Mouse (Mus musculus) spleen, adult 2 months (tissue): ENCODE measurements around the gene Nkain1. TPM values are rescaled to one million over a fixed set of nuclear protein-coding genes. Genes with fewer than 3 reads are reported as not detected.

Experiments
- DNase-seq, 2 experiments: peaks; one replicate each; pipeline versions ENCODE4 v3.0.0 to v3.0.0-alpha.2; 2012 to 2021; ENCODE audit warnings: low spot score in 2 of 2, low read depth in 1 of 2
- H3K27ac ChIP-seq: fragments of 200-500 bp; 2 replicates; pipeline ENCODE4 v1.5.1; 2012; ENCODE audit warnings: low read length, inconsistent platforms; ENCODE audit not compliant: insufficient read depth
- H3K27me3 ChIP-seq: fragments of 200-500 bp; 2 replicates; pipeline ENCODE4 v1.6.1; 2012; ENCODE audit warnings: mild to moderate bottlenecking, moderate library complexity, low read length, inconsistent platforms; ENCODE audit not compliant: control insufficient read depth, insufficient read depth
- H3K36me3 ChIP-seq: fragments of 200-500 bp; 2 replicates; pipeline ENCODE4 v1.6.1; 2012; ENCODE audit warnings: mild to moderate bottlenecking, low read length, inconsistent platforms; ENCODE audit not compliant: control insufficient read depth, insufficient read depth
- H3K4me1 ChIP-seq: fragments of 200-500 bp; 2 replicates; pipeline ENCODE4 v1.6.1; 2011; ENCODE audit warnings: inconsistent platforms; ENCODE audit not compliant: control insufficient read depth, insufficient read depth, insufficient read length
- H3K4me3 ChIP-seq: fragments of 200-500 bp; 2 replicates; pipeline ENCODE4 v1.5.1; 2011; ENCODE audit warnings: mild to moderate bottlenecking, inconsistent platforms; ENCODE audit not compliant: insufficient read depth, insufficient read length; ENCODE audit errors: extremely low read depth
- CTCF ChIP-seq: fragments of 200-500 bp; IDR thresholded peaks from 2 replicates; pipeline ENCODE4 v1.5.1; 2011; ENCODE audit warnings: mild to moderate bottlenecking, inconsistent platforms; ENCODE audit not compliant: insufficient read depth, insufficient read length, insufficient replicate concordance; ENCODE audit errors: extremely low read depth
- POLR2A ChIP-seq: fragments of 200-500 bp; IDR thresholded peaks from 2 replicates; pipeline ENCODE4 v1.6.1; 2011; ENCODE audit warnings: low read depth, low read length, inconsistent platforms
- WGBS: fragments of 180-500 bp; shearing (Covaris S2); methylation state at CpG from one replicate; pipeline ENCODE4 v1.1.7; 2018; 5-methylcytosine and 5-hydroxymethylcytosine counted together
- polyA plus RNA-seq: library from polyadenylated mRNA; depleted of rRNA; stranded (reverse); fragments of >200 nt; gene quantifications from 2 replicates; pipeline ENCODE4 v1.2.3, GENCODE M21; 2012

Nkain1 gene
- polyA plus RNA-seq, 1 experiment: 0.77 TPM

DNA sequence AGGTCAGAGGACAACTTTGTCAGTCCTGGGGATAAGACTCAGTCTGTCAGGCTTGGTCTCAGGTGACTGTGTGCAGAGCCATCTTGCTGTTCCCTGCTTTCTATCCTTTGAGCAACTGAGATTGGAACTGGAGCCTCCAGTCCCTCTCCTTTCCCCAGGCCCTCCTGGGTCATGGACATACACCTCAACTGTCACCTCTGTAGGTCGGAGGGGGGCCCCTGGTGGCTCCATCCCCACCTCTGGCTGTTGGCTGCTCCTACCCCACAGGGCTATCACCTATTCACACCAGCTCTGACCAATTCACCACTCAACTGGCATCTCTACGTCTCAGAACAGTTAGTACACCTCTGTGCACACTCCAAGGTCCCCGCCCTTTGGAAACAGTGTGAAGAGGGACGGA lies 33.1 kb downstream of the Nkain1 start:
- Histone ChIP-seq H3K4me3 (no peak overlapping the region), H3K36me3 (no peaks in the 10 kb centered on the region), H3K27me3 (no peaks in the 10 kb centered on the region), H3K27ac (no peak overlapping the region), H3K4me1 (no peaks in the 10 kb centered on the region)
- no peak for DNase-seq
- WGBS: 81% methylated on average over 4 of the region's 4 CpGs
- TF ChIP-seq POLR2A: no peak
- no peak for TF ChIP-seq CTCF

DNA sequence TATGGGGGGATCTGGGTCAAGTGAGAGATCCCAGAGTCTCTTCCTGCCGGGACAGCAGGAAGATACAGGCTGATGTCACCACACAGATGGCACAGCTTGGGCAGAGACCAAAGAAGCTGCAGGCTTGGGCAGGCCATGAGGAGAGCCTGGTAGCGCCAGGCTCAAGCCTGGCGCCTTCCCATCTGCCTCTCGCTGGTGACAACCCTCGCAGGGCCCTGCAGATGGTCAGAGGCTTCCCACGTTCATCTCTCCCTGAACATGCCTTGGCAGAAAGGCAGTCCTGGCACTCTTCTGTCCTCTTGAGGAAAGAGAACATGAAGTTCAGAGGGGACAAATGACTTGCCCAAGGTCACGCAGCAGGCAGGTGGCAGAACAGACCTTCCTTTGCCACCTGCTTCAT lies 34.3 kb downstream of the Nkain1 start:
- Histone ChIP-seq H3K27me3 (no peaks in the 10 kb centered on the region), H3K27ac (no peak overlapping the region), H3K36me3 (no peaks in the 10 kb centered on the region), H3K4me1 (no peaks in the 10 kb centered on the region), H3K4me3 (no peak overlapping the region)
- no peak for DNase-seq
- 74% methylated on average over 7 of the region's 7 CpGs for WGBS
- no peak for TF ChIP-seq CTCF
- no peak for TF ChIP-seq POLR2A

DNA sequence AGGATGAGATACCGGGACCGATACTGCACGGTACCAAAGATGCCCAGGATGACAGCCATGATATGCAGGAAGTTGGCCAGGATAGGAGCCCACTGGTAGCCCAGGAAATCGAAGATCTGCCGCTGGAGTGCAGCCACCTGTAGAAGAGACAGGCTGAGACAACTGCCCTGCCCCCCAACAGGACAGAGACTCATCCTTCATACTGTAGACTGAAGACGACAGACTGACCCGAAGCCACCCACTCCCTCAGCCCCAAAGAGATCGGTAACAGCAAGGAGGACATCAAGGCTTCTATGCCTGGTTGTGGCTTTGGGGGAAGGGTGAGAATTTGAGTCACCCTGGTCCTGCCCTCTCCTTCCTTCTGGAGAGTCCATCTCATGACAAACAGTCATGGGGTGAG lies 34.9 kb downstream of the Nkain1 start:
- H3K27ac ChIP-seq: no peak overlapping the region
- DNase-seq: no peak
- H3K36me3 ChIP-seq: no peaks in the 10 kb centered on the region
- no peaks in the 10 kb centered on the region for H3K27me3 ChIP-seq
- H3K4me1 ChIP-seq: no peaks in the 10 kb centered on the region
- H3K4me3 ChIP-seq: no peak overlapping the region
- no peak for TF ChIP-seq POLR2A
- no peak for TF ChIP-seq CTCF
- 79% methylated on average over 8 of the region's 8 CpGs for WGBS

DNA sequence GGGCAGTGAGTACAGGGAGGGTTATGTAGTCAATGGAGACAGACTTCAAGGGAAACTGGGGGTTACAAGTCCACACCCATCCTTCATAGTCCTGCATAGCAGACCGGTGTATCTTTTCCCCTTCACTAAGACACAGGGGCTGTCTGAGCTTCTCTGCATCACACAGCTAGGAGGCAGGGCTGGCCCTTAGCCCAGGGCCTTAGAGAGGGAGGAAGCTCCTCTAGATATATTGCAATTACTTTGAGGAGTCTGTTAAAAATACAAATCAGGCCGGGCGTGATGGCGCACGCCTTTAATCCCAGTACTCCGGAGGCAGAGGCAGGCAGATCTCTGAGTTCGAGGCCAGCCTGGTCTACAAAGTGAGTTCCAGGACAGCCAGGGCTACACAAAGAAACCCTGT lies 36.6 kb downstream of the Nkain1 start:
- no peak for DNase-seq
- Histone ChIP-seq H3K27me3 (no peaks in the 10 kb centered on the region), H3K4me3 (no peak overlapping the region), H3K36me3 (no peaks in the 10 kb centered on the region), H3K27ac (no peak overlapping the region), H3K4me1 (no peaks in the 10 kb centered on the region)
- no peak for TF ChIP-seq POLR2A
- WGBS: 98% methylated on average over 7 of the region's 7 CpGs

DNA sequence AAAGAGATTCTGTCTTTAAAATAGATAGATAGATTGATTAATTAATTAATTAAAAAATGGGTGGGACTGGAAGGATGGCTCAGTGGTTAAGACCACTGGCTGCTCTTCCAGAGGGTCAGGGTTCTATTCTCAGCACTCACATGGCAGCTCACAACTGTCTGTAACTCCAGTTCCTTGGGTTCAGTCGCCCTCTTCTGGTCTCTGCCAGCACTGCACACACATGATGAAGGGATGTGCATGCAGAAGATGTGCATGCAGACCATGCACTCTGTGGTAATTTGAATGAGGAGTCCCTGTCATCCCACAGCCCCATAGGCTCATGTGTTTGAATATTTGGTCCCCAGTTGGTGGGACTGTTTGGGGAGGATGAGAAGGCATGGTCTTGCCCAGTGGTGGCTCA lies 38.2 kb downstream of the Nkain1 start:
- Histone ChIP-seq H3K36me3 (no peaks in the 10 kb centered on the region), H3K27me3 (no peaks in the 10 kb centered on the region), H3K27ac (no peak overlapping the region), H3K4me3 (no peak overlapping the region), H3K4me1 (no peaks in the 10 kb centered on the region)
- TF ChIP-seq POLR2A: no peak
- no peak for TF ChIP-seq CTCF
- 64% methylated on average over 1 of the region's 1 CpGs for WGBS
- no peak for DNase-seq

DNA sequence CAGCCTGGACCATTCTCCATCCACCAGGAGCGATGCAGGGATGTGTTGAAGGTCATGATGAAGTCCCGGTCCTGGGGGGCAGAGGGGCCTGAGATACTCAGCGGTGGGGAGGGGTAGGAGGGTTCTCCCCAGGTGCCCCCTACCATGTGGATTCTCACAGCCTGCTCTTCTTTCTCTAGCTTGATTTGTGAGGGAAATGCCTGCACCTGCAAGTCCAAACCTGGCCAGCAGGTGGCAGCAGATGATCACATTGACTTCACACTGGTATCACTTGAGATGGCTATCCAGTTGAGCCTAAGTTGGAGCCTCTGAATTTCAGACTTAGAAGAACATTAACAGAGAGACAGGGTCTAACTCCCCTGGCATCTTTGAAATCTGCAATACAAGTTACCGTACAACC lies 40.0 kb downstream of the Nkain1 start:
- no peak overlapping the region for H3K27ac ChIP-seq
- H3K27me3 ChIP-seq: no peaks in the 10 kb centered on the region
- H3K4me1 ChIP-seq: no peaks in the 10 kb centered on the region
- peak; percentile 18 to 67 for DNase-seq
- TF ChIP-seq CTCF (peak; percentile 95; the same call in 1 of the 2 replicates), POLR2A (no peak)
- no peaks in the 10 kb centered on the region for H3K36me3 ChIP-seq
- H3K4me3 ChIP-seq: no peak overlapping the region
- 50% methylated on average over 4 of the region's 4 CpGs for WGBS

DNA sequence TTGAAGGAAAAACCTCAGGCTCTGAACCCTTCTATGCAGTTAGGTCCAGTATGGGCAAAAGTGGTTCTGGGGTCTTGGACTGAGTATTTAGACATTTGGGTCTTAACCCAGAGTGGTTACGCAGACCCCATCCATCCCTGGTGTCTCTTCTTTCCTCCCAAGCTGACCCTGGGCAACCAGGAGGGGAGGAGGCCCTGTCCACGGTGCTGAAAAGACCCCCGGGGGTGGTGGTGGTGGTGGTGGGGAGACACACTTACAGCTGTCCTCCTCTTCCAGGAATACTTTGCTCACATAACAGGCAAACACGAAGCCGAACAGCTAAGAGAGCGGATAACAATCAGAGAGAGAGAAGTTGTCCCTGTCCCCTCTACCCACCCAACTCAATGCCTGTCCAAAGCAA lies 41.6 kb downstream of the Nkain1 start:
- TF ChIP-seq POLR2A (no peak), CTCF (no peak)
- WGBS: 53% methylated on average over 6 of the region's 6 CpGs
- Histone ChIP-seq H3K4me3 (no peak overlapping the region), H3K27ac (no peak overlapping the region), H3K4me1 (no peaks in the 10 kb centered on the region), H3K36me3 (no peaks in the 10 kb centered on the region), H3K27me3 (no peaks in the 10 kb centered on the region)
- DNase-seq: no peak
